Mouse (Mus musculus) adrenal gland, postnatal 14 days (tissue): Measurements from ENCODE around the gene Bricd5. TPM values are rescaled to one million over a fixed set of nuclear protein-coding genes. Genes with fewer than 3 reads are reported as not detected.
A peak's percentile ranks its signal among the peaks of the same experiment; 100 is the strongest.
"Not testable (repeated sequence)": the region's sequence is repeated elsewhere in the genome, so short reads cannot be mapped to it uniquely, and the experiment has no call there.

ENCODE experiments used
- DNase-seq: peaks from one replicate; pipeline ENCODE4 v3.0.0; 2021; ENCODE audit warnings: mixed read lengths
- long read RNA-seq, 2 experiments: library from polyadenylated mRNA; stranded (forward); transcript quantifications; one replicate each; pipeline ENCODE4 v2.0.0; 2021
- total RNA-seq: library from RNA; stranded (reverse); gene quantifications from 2 replicates; pipeline ENCODE4 v1.2.3, GENCODE M21; 2021

Gene Bricd5
- 0.75 TPM in 1 of 2 replicates, not detected in the other for total RNA-seq
- long read RNA-seq, experiment 1, partial matches to known transcripts, result 0 of 2 reads
- long read RNA-seq, experiment 1, other reads (novel, unspliced or antisense), result 2 of 2 reads
- long read RNA-seq, experiment 2, result 0 reads

GRCm38 (mm10) chr17:24473612-24474275 is at the start of gene Bricd5:
Gene Bricd5 (plus strand): TSS chr17:24473884.
- no peak for DNase-seq

GRCm38 (mm10) chr17:24424489-24424888 is 49.2 kb upstream of the Bricd5 start:
- no peak for DNase-seq

GRCm38 (mm10) chr17:24425326-24425725 is 48.4 kb upstream of the Bricd5 start:
- DNase-seq, result not testable (repeated sequence)

- no peak for DNase-seq
Observed at GRCm38 (mm10) chr17:24425905-24426304, 47.8 kb upstream of the Bricd5 start.

- peak; percentile 99 for DNase-seq
Observed at GRCm38 (mm10) chr17:24426471-24427169, 47.1 kb upstream of the Bricd5 start, which contains the start of gene Eci1. Gene Eci1 (plus strand): TSS chr17:24426641.

GRCm38 (mm10) chr17:24427170-24427557 is 46.5 kb upstream of the Bricd5 start:
- DNase-seq, result peak; percentile 42

- DNase-seq, result peak; percentile 69
Observed at GRCm38 (mm10) chr17:24429201-24429983, 44.3 kb upstream of the Bricd5 start.

- no peak for DNase-seq
Observed at GRCm38 (mm10) chr17:24437016-24437415, 36.7 kb upstream of the Bricd5 start.

- DNase-seq, result peak; percentile 27
Observed at GRCm38 (mm10) chr17:24440377-24440776, 33.3 kb upstream of the Bricd5 start.

GRCm38 (mm10) chr17:24441148-24441547 is 32.5 kb upstream of the Bricd5 start:
- no peak for DNase-seq

- no peak for DNase-seq
Observed at GRCm38 (mm10) chr17:24442107-24442506, 31.6 kb upstream of the Bricd5 start.

- peak; percentile 43 for DNase-seq
Observed at GRCm38 (mm10) chr17:24442632-24443155, 31.0 kb upstream of the Bricd5 start, which contains the start of gene Dnase1l2. Gene Dnase1l2 (minus strand): TSS chr17:24443105.

- DNase-seq, result no peak
Observed at GRCm38 (mm10) chr17:24443409-24443808, 30.3 kb upstream of the Bricd5 start.

GRCm38 (mm10) chr17:24446590-24446989 is 27.1 kb upstream of the Bricd5 start:
- no peak for DNase-seq

- no peak for DNase-seq
Observed at GRCm38 (mm10) chr17:24449507-24449906, 24.2 kb upstream of the Bricd5 start.

GRCm38 (mm10) chr17:24451220-24451619 is 22.5 kb upstream of the Bricd5 start:
- DNase-seq, result no peak

GRCm38 (mm10) chr17:24453372-24453771 is 20.3 kb upstream of the Bricd5 start:
- peak; percentile 12 for DNase-seq

- no peak for DNase-seq
Observed at GRCm38 (mm10) chr17:24454218-24454755, 19.4 kb upstream of the Bricd5 start.

GRCm38 (mm10) chr17:24454756-24455522 is 18.7 kb upstream of the Bricd5 start:
- DNase-seq, result peak; percentile 100

- peak; percentile 2 for DNase-seq
Observed at GRCm38 (mm10) chr17:24455523-24456206, 18.0 kb upstream of the Bricd5 start.

GRCm38 (mm10) chr17:24461580-24461979 is 12.1 kb upstream of the Bricd5 start:
- DNase-seq, result peak; percentile 46
